In genomic region chr1:95493004-95493403, GRCm38 (mm10) we compare ENCODE assay signal across 26 mouse cellular contexts.
DNase-seq lines count a peak whose midpoint lies in the region; ATAC-seq and TF ChIP-seq lines count a peak whose summit lies in the region.
"Had no signal": no experiment of that assay in that cellular context is flagged by ENCODE, and none has a peak within 500 bp of the region (broad histone marks: within the 10 kb centered on the region; RNA-seq: fewer than 3 reads in every experiment).

No protein-coding gene starts in this region.

- intact Hi-C loops in left cerebral cortex, postnatal 4 days (cut with DNase I), result no loop called here
- intact Hi-C loops in left cerebral cortex, postnatal 10 days (cut with DNase I), result no loop called here

- no peak overlapping the region for H3K9ac ChIP-seq in CH12.LX (ENCODE audit: insufficient read depth, low read depth)
- H3K9ac ChIP-seq in midbrain, embryonic 16.5 days (ENCODE audit: low read depth, low read length), result no peak overlapping the region
- H3K9ac ChIP-seq: embryonic facial prominence, embryonic 13.5 days; forebrain, embryonic 12.5 days; forebrain, embryonic 15.5 days; hindbrain, embryonic 12.5 days; hindbrain, embryonic 15.5 days had no signal

- H3K4me3 ChIP-seq in CH12.LX (replicated peaks in 1 of 3; ENCODE audit: low read depth in 2 of 3, low read length in 2 of 3, poor library complexity in 1 of 3), result no peak overlapping the region
- no peak overlapping the region for H3K4me3 ChIP-seq in midbrain, embryonic 16.5 days (ENCODE audit: low read depth, low read length)
- H3K4me3 ChIP-seq: embryonic facial prominence, embryonic 10.5 days; embryonic facial prominence, embryonic 13.5 days; erythroblast, embryonic 14.5 days; forebrain, embryonic 12.5 days; forebrain, embryonic 15.5 days; hindbrain, embryonic 12.5 days; hindbrain, embryonic 15.5 days had no signal

- H3K4me1 ChIP-seq in CH12.LX (ENCODE audit: control insufficient read depth in 1 of 2, insufficient read depth in 2 of 2), result peaks cover 0 to 6% of the 10 kb centered on the region in 2 experiments; a peak in 2 of 4 replicates
- no peaks in the 10 kb centered on the region for H3K4me1 ChIP-seq in midbrain, embryonic 16.5 days (ENCODE audit: control insufficient read depth, insufficient read depth, low read length)
- H3K4me1 ChIP-seq: embryonic facial prominence, embryonic 10.5 days; embryonic facial prominence, embryonic 13.5 days; forebrain, embryonic 12.5 days; forebrain, embryonic 15.5 days; hindbrain, embryonic 12.5 days; hindbrain, embryonic 15.5 days had no signal

- no peak for TF ChIP-seq RAD21 in CH12.LX (IDR thresholded peaks at IDR 0.05; ENCODE audit: low read depth, low read length)

- TF ChIP-seq POLR2A in CH12.LX (IDR thresholded peaks at IDR 0.05; ENCODE audit: low read depth, low read length), result no peak

- no peak for TF ChIP-seq CTCF in CH12.LX (conservative IDR thresholded peaks at IDR 0.05 in 1 of 2, IDR thresholded peaks at IDR 0.05 in 1 of 2; ENCODE audit: low read depth in 2 of 2, low read length in 2 of 2)

- no peaks in the 10 kb centered on the region for H3K27me3 ChIP-seq in CH12.LX (replicated peaks)
- H3K27me3 ChIP-seq in midbrain, embryonic 16.5 days (ENCODE audit: control insufficient read depth, insufficient read depth, low read depth, low read length), result no peaks in the 10 kb centered on the region
- H3K27me3 ChIP-seq: embryonic facial prominence, embryonic 13.5 days; forebrain, embryonic 12.5 days; forebrain, embryonic 15.5 days; hindbrain, embryonic 12.5 days; hindbrain, embryonic 15.5 days; Patski had no signal

- in situ Hi-C loops in CH12.LX (cut with MboI; ENCODE audit: low pct_ligation_motif_present, low pct_unique_long_range_greater_than_20kb, low sequenced_read_pairs), result no loop called here

- H3K9me3 ChIP-seq in CH12.LX (replicated peaks; ENCODE audit: low read length), result no peaks in the 10 kb centered on the region
- H3K9me3 ChIP-seq in midbrain, embryonic 16.5 days (replicated peaks; ENCODE audit: control insufficient read depth, low read length, poor library complexity, severe bottlenecking), result no peaks in the 10 kb centered on the region
- H3K9me3 ChIP-seq: embryonic facial prominence, embryonic 10.5 days; embryonic facial prominence, embryonic 13.5 days; forebrain, embryonic 12.5 days; forebrain, embryonic 15.5 days; G1E; hindbrain, embryonic 12.5 days; hindbrain, embryonic 15.5 days had no signal

- no peaks in the 10 kb centered on the region for H3K36me3 ChIP-seq in CH12.LX (replicated peaks in 1 of 2; ENCODE audit: control insufficient read depth in 1 of 2, insufficient read depth in 1 of 2, low read length in 1 of 2)
- no peaks in the 10 kb centered on the region for H3K36me3 ChIP-seq in midbrain, embryonic 16.5 days (ENCODE audit: control insufficient read depth, insufficient read depth, low read length)
- H3K36me3 ChIP-seq: embryonic facial prominence, embryonic 10.5 days; embryonic facial prominence, embryonic 13.5 days; forebrain, embryonic 12.5 days; forebrain, embryonic 15.5 days; G1E; hindbrain, embryonic 12.5 days; hindbrain, embryonic 15.5 days had no signal

- H3K79me2 ChIP-seq in CH12.LX (replicated peaks; ENCODE audit: control insufficient read depth, extremely low read depth, insufficient read depth, poor library complexity, severe bottlenecking), result no peaks in the 10 kb centered on the region

- dilution Hi-C loops in CH12.LX (cut with MboI; ENCODE audit: extremely low pct_ligation_motif_present, extremely low pct_unique_long_range_greater_than_20kb, low sequenced_read_pairs), result no loop called here

- DNase-seq in 416B (ENCODE audit: low read depth) (peak; percentile 16), CH12.LX (ENCODE audit: extremely low read depth) (no peak)
- no peak for DNase-seq in left cerebral cortex, postnatal 4 days
- DNase-seq in left cerebral cortex, postnatal 10 days (ENCODE audit: extremely low spot score in 1 of 2, low spot score in 2 of 2), result no peak
- no peak for DNase-seq in kidney, postnatal 10 days
- DNase-seq: adrenal gland, postnatal 10 days; adrenal gland, postnatal 36 days; cerebellum, adult 11 months; cerebellum, adult 2 months; cerebellum, adult 9-11 months; embryo, embryonic 11 days; gastrocnemius, postnatal 36 days; heart, adult 11 months had no signal

- no peak overlapping the region for H3K4me2 ChIP-seq in CH12.LX (ENCODE audit: insufficient read depth, low read depth, poor library complexity, severe bottlenecking)
- no peak overlapping the region for H3K4me2 ChIP-seq in midbrain, embryonic 16.5 days (ENCODE audit: low read length)
- H3K4me2 ChIP-seq: embryonic facial prominence, embryonic 13.5 days; forebrain, embryonic 12.5 days; forebrain, embryonic 15.5 days; heart, embryonic 11.5 days; hindbrain, embryonic 12.5 days; hindbrain, embryonic 15.5 days had no signal

- ATAC-seq in granulocyte monocyte progenitor cell, adult 5-6 weeks (replicated peaks; ENCODE audit: poor library complexity, severe bottlenecking), result peak; percentile 55
- 0 out of 2 replicates have a peak, but pooled peaks have one; percentile 22 for ATAC-seq in monocyte, adult 5-6 weeks (replicated peaks; ENCODE audit: insufficient number of reproducible peaks, low FRiP score, low TSS enrichment, poor library complexity, severe bottlenecking)
- ATAC-seq in midbrain, embryonic 16.5 days, result no peak
- ATAC-seq: forebrain, embryonic 15.5 days; Patski had no signal

- no peak overlapping the region for H3K27ac ChIP-seq in CH12.LX (ENCODE audit: insufficient read depth, low read depth)
- no peak overlapping the region for H3K27ac ChIP-seq in midbrain, embryonic 16.5 days (ENCODE audit: low read length)
- H3K27ac ChIP-seq: embryonic facial prominence, embryonic 10.5 days; embryonic facial prominence, embryonic 13.5 days; forebrain, embryonic 12.5 days; forebrain, embryonic 15.5 days; hindbrain, embryonic 12.5 days; hindbrain, embryonic 15.5 days had no signal

- TF ChIP-seq EP300 in CH12.LX (IDR thresholded peaks at IDR 0.05; ENCODE audit: low read length), result peak; percentile 32; the same call in 1 of the 2 replicates

TF ChIP-seq in CH12.LX, 34 proteins besides CTCF, POLR2A, EP300 and RAD21:
- TF ChIP-seq MYC (IDR thresholded peaks at IDR 0.05; ENCODE audit: low read depth, low read length) (no peak), IRF4 (IDR thresholded peaks at IDR 0.05; ENCODE audit: low read depth, low read length) (peak; percentile 65)
